26 mouse cellular contexts compared by ENCODE assay signal in the genomic region with DNA sequence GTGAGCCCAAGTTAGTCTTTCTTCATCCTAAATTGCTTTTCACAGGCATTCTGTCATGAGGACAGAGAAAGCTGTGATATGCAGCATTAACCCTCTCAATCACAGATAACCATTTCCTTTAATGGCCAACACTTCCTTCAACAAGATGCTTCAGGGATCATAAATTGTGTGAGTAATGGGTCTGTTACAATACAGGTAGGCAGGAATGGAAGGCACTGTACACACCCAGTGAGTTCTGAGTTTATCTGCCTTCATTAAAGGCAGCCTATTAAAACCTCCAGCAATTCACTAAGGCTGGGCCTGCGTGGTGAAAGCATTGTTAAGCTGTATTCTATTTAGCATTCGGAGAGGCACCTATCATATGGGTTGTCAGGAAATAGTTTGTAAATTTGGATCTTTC.
"Had no signal": no experiment of that assay in that cellular context is flagged by ENCODE, and none has a peak within 500 bp of the region (broad histone marks: within the 10 kb centered on the region; RNA-seq: fewer than 3 reads in every experiment).

No protein-coding gene starts in this region.

- H3K27ac ChIP-seq: gastrocnemius, adult 2 months; heart, adult 2 months; hindbrain, embryonic 10.5 days; hindbrain, embryonic 12.5 days; hindbrain, embryonic 14.5 days; intestine, embryonic 15.5 days; layer of hippocampus, adult 2 months; left cerebral cortex, adult 2 months; limb, embryonic 10.5 days; limb, embryonic 12.5 days; liver, embryonic 13.5 days; liver, embryonic 15.5 days had no signal

- H3K4me3 ChIP-seq: gastrocnemius, adult 2 months; heart, adult 2 months; heart, embryonic 12.5 days; hindbrain, embryonic 10.5 days; hindbrain, embryonic 12.5 days; intestine, embryonic 15.5 days; layer of hippocampus, adult 2 months; left cerebral cortex, adult 2 months; limb, embryonic 10.5 days; limb, embryonic 12.5 days; liver, embryonic 13.5 days; liver, embryonic 15.5 days had no signal

- H3K4me2 ChIP-seq: heart, embryonic 12.5 days; hindbrain, embryonic 12.5 days; hindbrain, embryonic 14.5 days; intestine, embryonic 15.5 days; limb, embryonic 12.5 days; liver, embryonic 11.5 days; liver, embryonic 13.5 days; liver, embryonic 15.5 days had no signal

- H3K9me3 ChIP-seq: heart, embryonic 12.5 days; hindbrain, embryonic 10.5 days; hindbrain, embryonic 12.5 days; intestine, embryonic 15.5 days; limb, embryonic 10.5 days; limb, embryonic 12.5 days; liver, embryonic 13.5 days; liver, embryonic 15.5 days had no signal

- DNase-seq: gastrocnemius, adult 2 months; gastrocnemius, postnatal 10 days; gastrocnemius, postnatal 25 days; heart, adult 2 months; heart, postnatal 10 days; heart, postnatal 4 days; kidney, adult 18-20 months; kidney, adult 9 months; kidney, postnatal 10 days; kidney, postnatal 25 days; liver; liver, embryonic 13.5 days had no signal

- H3K27me3 ChIP-seq: heart, embryonic 12.5 days; hindbrain, embryonic 12.5 days; intestine, embryonic 15.5 days; limb, embryonic 12.5 days; liver, embryonic 13.5 days; liver, embryonic 15.5 days had no signal

- ATAC-seq: hindbrain, embryonic 16.5 days; inflammation-experienced regulatory T-cells, adult 6 months; intestine, embryonic 15.5 days; intestine, postnatal 0 days had no signal

- H3K9ac ChIP-seq: heart, embryonic 12.5 days; hindbrain, embryonic 12.5 days; hindbrain, embryonic 14.5 days; intestine, embryonic 15.5 days; limb, embryonic 12.5 days; liver, embryonic 13.5 days; liver, embryonic 15.5 days had no signal

- H3K36me3 ChIP-seq: heart, embryonic 12.5 days; hindbrain, embryonic 10.5 days; hindbrain, embryonic 12.5 days; intestine, embryonic 15.5 days; limb, embryonic 10.5 days; limb, embryonic 12.5 days; liver, embryonic 13.5 days; liver, embryonic 15.5 days had no signal

- H3K4me1 ChIP-seq: heart, embryonic 12.5 days; hindbrain, embryonic 10.5 days; hindbrain, embryonic 12.5 days; intestine, embryonic 15.5 days; limb, embryonic 10.5 days; liver, embryonic 13.5 days; liver, embryonic 15.5 days had no signal
